Mouse (Mus musculus) lung, postnatal 14 days (tissue): ENCODE results near the gene Kif21a.

Source experiments
- DNase-seq: peaks from one replicate; pipeline ENCODE4 v3.0.0; 2021

Gene Kif21a

DNA sequence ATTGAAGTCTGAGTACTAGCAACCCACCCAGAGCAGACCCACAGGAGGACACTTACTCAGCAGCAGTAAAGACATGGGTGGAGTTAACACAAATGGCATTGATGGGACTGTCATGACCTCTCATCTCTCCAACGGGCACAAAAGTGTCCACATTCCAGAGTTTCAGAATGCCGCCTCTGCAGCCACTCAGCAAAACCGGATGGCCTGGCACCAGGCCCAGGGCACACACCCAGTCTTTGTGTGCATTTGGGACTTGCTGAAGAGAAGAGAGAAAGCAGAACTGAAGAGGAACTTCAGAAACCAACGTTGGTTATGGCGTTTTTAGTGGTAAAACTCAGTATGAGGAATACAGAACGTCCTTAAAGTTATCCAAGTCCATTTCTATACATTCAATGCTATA, 114.2 kb downstream of the Kif21a start:
- peak; percentile 42 for DNase-seq

DNA sequence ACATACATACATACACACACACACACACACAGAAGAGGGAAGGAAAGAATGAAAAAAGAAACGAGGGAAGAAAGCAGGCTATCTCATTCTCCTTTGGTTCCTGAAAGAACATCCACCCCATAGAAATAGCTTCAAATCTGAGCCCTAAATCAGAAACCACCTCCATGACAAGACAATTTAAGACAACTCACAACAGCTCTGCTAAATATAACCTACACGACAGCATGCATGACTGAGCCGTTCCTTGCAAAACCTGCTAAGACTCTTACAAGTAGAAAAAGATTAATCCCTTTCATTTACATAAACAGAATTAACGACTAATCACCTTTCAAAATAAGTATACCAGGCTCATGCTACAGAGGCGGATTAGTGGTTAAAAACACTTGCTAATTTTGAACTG, 118.3 kb downstream of the Kif21a start:
- DNase-seq: no peak

DNA sequence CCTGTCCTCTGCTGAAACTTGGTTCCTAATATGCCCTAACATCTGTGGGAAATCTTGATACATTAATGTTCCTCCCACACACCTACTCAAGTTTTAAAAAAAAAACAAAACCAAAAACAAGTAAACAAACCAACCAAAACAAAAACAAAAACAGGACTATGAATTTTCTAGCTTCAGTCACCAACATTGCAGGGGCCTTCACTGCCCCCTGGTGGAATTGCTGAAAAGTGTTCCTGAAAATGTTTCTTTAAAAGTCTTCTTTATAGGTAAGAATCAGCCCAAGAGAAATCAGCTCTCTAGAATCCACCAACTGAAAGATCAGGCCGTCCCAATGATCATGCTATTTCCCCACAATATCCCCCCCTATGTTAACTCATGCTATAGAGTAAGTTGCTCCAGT, 120.7 kb downstream of the Kif21a start:
- peak; percentile 5 for DNase-seq

DNA sequence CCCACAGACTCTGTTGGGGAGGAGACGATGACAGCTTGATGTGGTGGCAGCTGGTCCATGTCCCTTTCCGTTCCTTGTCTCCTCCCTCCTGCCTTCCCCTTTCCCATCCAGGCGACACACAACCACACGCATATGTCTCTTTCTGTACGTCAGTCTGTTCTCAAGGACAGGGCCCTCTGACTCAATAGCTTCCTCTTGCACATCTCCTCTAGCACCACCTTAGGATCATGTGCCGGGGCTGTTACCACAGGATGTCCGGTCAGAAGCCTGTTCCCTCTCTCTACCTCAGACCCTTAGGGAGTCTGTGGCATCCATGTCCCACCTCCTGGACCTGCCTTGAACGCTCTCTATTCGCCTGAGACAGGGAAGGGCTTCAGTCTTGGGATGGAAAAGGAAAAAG, 153.3 kb downstream of the Kif21a start:
- no peak for DNase-seq

DNA sequence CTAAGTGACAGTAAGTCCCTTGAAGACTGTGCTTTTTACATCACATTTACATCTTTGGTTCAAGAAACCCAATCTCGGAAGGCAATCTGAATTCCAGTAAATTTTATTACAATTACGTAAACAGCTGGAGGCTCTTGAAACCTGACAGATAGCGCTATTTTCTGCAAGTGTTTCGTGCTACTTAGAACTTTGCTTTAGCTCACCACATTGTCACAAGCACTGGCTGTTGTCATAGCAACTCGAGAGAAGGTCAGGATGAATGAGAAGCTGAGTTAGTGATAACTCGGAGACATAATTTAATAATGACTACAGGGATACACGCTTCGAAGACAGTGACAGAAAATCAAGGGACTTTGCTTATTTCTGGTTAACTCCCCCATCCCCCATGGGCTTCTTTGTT, 162.3 kb downstream of the Kif21a start:
- DNase-seq: no peak
